Mouse (Mus musculus) myocyte (in vitro differentiated cells): ENCODE measurements around the gene Ect2.

Source experiments
- MAX ChIP-seq: IDR thresholded peaks from one replicate; pipeline ENCODE4 v1.6.1; 2011; ENCODE audit warnings: low read depth, mild to moderate bottlenecking, control low read depth
- MYOG ChIP-seq, 3 experiments: IDR thresholded peaks; one replicate each; pipeline ENCODE4 v1.6.1; 2011; ENCODE audit warnings: control low read depth in 2 of 3, low read depth in 2 of 3, mild to moderate bottlenecking in 2 of 3; ENCODE audit not compliant: insufficient read length in 2 of 3, control insufficient read depth in 1 of 3, insufficient read depth in 1 of 3
- POLR2A ChIP-seq: IDR thresholded peaks from one replicate; pipeline ENCODE4 v1.6.1; 2011; ENCODE audit warnings: low read depth, mild to moderate bottlenecking, control low read depth, moderate library complexity; ENCODE audit not compliant: insufficient read length

- no peak for TF ChIP-seq MAX
- no peak for TF ChIP-seq POLR2A
- no peak for TF ChIP-seq MYOG (IDR thresholded peaks at IDR 0.05; ENCODE audit: control insufficient read depth in 1 of 3, insufficient read depth in 1 of 3, insufficient read length in 2 of 3, low read depth in 2 of 3)
These were observed 55.0 kb downstream of the Ect2 start for GRCm38 (mm10) chr3:27098633-27099032.
